Comparison of ENCODE assay signal across 8 mouse cellular contexts in genomic region chr17:28133193-28133592, GRCm38 (mm10). TPM values are rescaled to one million over a fixed set of nuclear protein-coding genes. Genes with fewer than 3 reads are reported as not detected.
DNase-seq lines count a peak whose midpoint lies in the region; ATAC-seq and TF ChIP-seq lines count a peak whose summit lies in the region.

No protein-coding gene starts in this region.

- no peaks in the 10 kb centered on the region for H3K36me3 ChIP-seq in heart, adult 2 months (ENCODE audit: control insufficient read depth, insufficient read depth, low read length)
- H3K36me3 ChIP-seq in liver, embryonic 11.5 days (ENCODE audit: control insufficient read depth, insufficient read depth, low read length): no peaks in the 10 kb centered on the region
- H3K36me3 ChIP-seq in neural tube, embryonic 11.5 days (ENCODE audit: control insufficient read depth, insufficient read depth, low read length): no peaks in the 10 kb centered on the region

- no peaks in the 10 kb centered on the region for H3K9me3 ChIP-seq in liver, embryonic 11.5 days (ENCODE audit: control insufficient read depth, low read length)
- H3K9me3 ChIP-seq in neural tube, embryonic 11.5 days (ENCODE audit: control insufficient read depth, low read length): no peaks in the 10 kb centered on the region

- ATAC-seq in liver, embryonic 11.5 days (replicated peaks; ENCODE audit: low FRiP score): no peak
- no peak for ATAC-seq in neural tube, embryonic 11.5 days (ENCODE audit: insufficient read depth, low FRiP score, low TSS enrichment)

- 5% methylated on average over 14 of the region's 14 CpGs for WGBS in heart, adult 2 months
- WGBS in liver, embryonic 11.5 days: 6% methylated on average over 14 of the region's 14 CpGs
- WGBS in neural tube, embryonic 11.5 days: 8% methylated on average over 14 of the region's 14 CpGs

- intact Hi-C loops in heart, adult 2 months (cut with DNase I): loop anchor here (1.0 kb wide), 1 partner anchor 48 kb away; no protein-coding TSS in a partner anchor
- intact Hi-C loops in heart, postnatal 25 days (cut with DNase I): loop anchor here (1.0 kb wide), 1 partner anchor 48 kb away; no protein-coding TSS in a partner anchor

- peak; percentile 39 to 75 for DNase-seq in heart, adult 2 months
- no peak for DNase-seq in heart, postnatal 25 days (ENCODE audit: low spot score)
- DNase-seq in forelimb bud, embryonic 11.5 days (ENCODE audit: low read depth, low spot score): peak; percentile 72
- peak; percentile 30 to 68 for DNase-seq in kidney, adult 8-10 months
- peak; percentile 62 for DNase-seq in liver, embryonic 11.5 days (ENCODE audit: low spot score)
- peak; percentile 83 for DNase-seq in neural tube, embryonic 11.5 days (ENCODE audit: low spot score)
- peak; percentile 68 for DNase-seq in thymus, postnatal 14 days

- no peak for TF ChIP-seq EP300 in heart, adult 2 months (IDR thresholded peaks at IDR 0.05; ENCODE audit: insufficient read depth, low read depth, low read length)

- H3K79me2 ChIP-seq in heart, adult 2 months (replicated peaks; ENCODE audit: control insufficient read depth, insufficient read depth, low read length): no peaks in the 10 kb centered on the region

- no peak overlapping the region for H3K4me2 ChIP-seq in liver, embryonic 11.5 days
- H3K4me2 ChIP-seq in neural tube, embryonic 11.5 days (ENCODE audit: low read depth): no peak overlapping the region

- TF ChIP-seq POLR2A in heart, adult 2 months (IDR thresholded peaks at IDR 0.05; ENCODE audit: insufficient read depth, low read depth, low read length): no peak
- no peak for TF ChIP-seq POLR2A in bone marrow macrophage, adult 2 months (IDR thresholded peaks at IDR 0.05; ENCODE audit: borderline replicate concordance, low read depth, low read length)

- no peak overlapping the region for H3K9ac ChIP-seq in heart, adult 2 months (ENCODE audit: low read depth, low read length)
- H3K9ac ChIP-seq in liver, embryonic 11.5 days (ENCODE audit: low read depth, low read length): no peak overlapping the region
- no peak overlapping the region for H3K9ac ChIP-seq in neural tube, embryonic 11.5 days (ENCODE audit: low read length)

- H3K4me1 ChIP-seq in heart, adult 2 months (ENCODE audit: control insufficient read depth, insufficient read depth, low read length): no peaks in the 10 kb centered on the region
- H3K4me1 ChIP-seq in bone marrow macrophage, adult 2 months (ENCODE audit: control insufficient read depth, insufficient read depth, low read length): no peaks in the 10 kb centered on the region
- peaks cover 5% of the 10 kb centered on the region for H3K4me1 ChIP-seq in liver, embryonic 11.5 days (replicated peaks; ENCODE audit: control insufficient read depth, insufficient read depth, low read length)
- H3K4me1 ChIP-seq in neural tube, embryonic 11.5 days (ENCODE audit: control insufficient read depth, insufficient read depth, low read length): 0 out of 2 replicates have a peak, but pooled peaks cover 4% of the 10 kb centered on the region

- H3K27me3 ChIP-seq in heart, adult 2 months (ENCODE audit: control insufficient read depth, insufficient read depth, low read length): no peaks in the 10 kb centered on the region
- H3K27me3 ChIP-seq in liver, embryonic 11.5 days (replicated peaks; ENCODE audit: control insufficient read depth, insufficient read depth, low read length): peaks cover 11% of the 10 kb centered on the region
- H3K27me3 ChIP-seq in neural tube, embryonic 11.5 days (ENCODE audit: control insufficient read depth, insufficient read depth, low read length): no peaks in the 10 kb centered on the region

- no peak overlapping the region for H3K4me3 ChIP-seq in heart, adult 2 months
- no peak overlapping the region for H3K4me3 ChIP-seq in bone marrow macrophage, adult 2 months (ENCODE audit: insufficient read depth, low read length)
- H3K4me3 ChIP-seq in liver, embryonic 11.5 days (ENCODE audit: low read depth, low read length): no peak overlapping the region
- H3K4me3 ChIP-seq in neural tube, embryonic 11.5 days (ENCODE audit: low read depth, low read length): no peak overlapping the region

- TF ChIP-seq CTCF in heart, adult 2 months (IDR thresholded peaks at IDR 0.05): no peak; the same call in none of the 2 replicates
- peak; percentile 78 for TF ChIP-seq CTCF in bone marrow macrophage, adult 2 months (IDR thresholded peaks at IDR 0.05; ENCODE audit: low read depth, low read length)

- no peak overlapping the region for H3K27ac ChIP-seq in heart, adult 2 months
- H3K27ac ChIP-seq in bone marrow macrophage, adult 2 months (ENCODE audit: insufficient read depth, low read depth, low read length): no peak overlapping the region
- no peak overlapping the region for H3K27ac ChIP-seq in liver, embryonic 11.5 days (ENCODE audit: low read depth, low read length)
- H3K27ac ChIP-seq in neural tube, embryonic 11.5 days (ENCODE audit: low read depth, low read length): no peak overlapping the region

RNA-seq across cellular contexts. Expression of gene Scube3, which starts 8.7 kb away (rescaled TPM):
- 1 to 10 TPM in 1 of 2 experiments, under 1 TPM in 1; 0.99 to 1.0 TPM for total RNA-seq in heart, adult 2 months (2021)
- 1.3 and 1.6 TPM in 2 replicates for polyA plus RNA-seq in heart, adult 2 months (2012; rRNA removed)
- total RNA-seq in heart, postnatal 25 days (2021): under 1 TPM; 0.53 to 0.73 TPM
- 0.11 TPM in 1 of 2 replicates, not detected in the other for polyA plus RNA-seq in bone marrow macrophage, adult 2 months (2012; ENCODE audit: insufficient read depth, insufficient read length, missing spikeins)
- polyA plus RNA-seq in liver, embryonic 11.5 days (2014; fragmentation: Nextera tagmentation; extraction: Ambion mirVana): 2.6 TPM in 2 replicates
- 8.7 and 9.4 TPM in 2 replicates for polyA plus RNA-seq in neural tube, embryonic 11.5 days (2014; fragmentation: Nextera tagmentation; extraction: Ambion mirVana)

RNA-seq across cellular contexts. Expression of gene Zfp523, which starts 43.7 kb away (rescaled TPM):
- total RNA-seq in heart, adult 2 months (2021): 10 to 100 TPM; 12.4 to 12.5 TPM
- polyA plus RNA-seq in heart, adult 2 months (2012; rRNA removed): 22.9 and 30.8 TPM in 2 replicates
- 10 to 100 TPM; 11.5 to 12.4 TPM for total RNA-seq in heart, postnatal 25 days (2021)
- polyA plus RNA-seq in bone marrow macrophage, adult 2 months (2012; ENCODE audit: insufficient read depth, insufficient read length, missing spikeins): 7.7 and 12.0 TPM in 2 replicates
- polyA plus RNA-seq in liver, embryonic 11.5 days (2014; fragmentation: Nextera tagmentation; extraction: Ambion mirVana): 13.3 and 14.6 TPM in 2 replicates
- polyA plus RNA-seq in neural tube, embryonic 11.5 days (2014; fragmentation: Nextera tagmentation; extraction: Ambion mirVana): 31.1 and 32.5 TPM in 2 replicates

RNA-seq across cellular contexts. Expression of gene Tcp11, which starts 52.8 kb away (rescaled TPM):
- not detected for total RNA-seq in heart, adult 2 months (2021)
- 1.4 and 1.8 TPM in 2 replicates for polyA plus RNA-seq in heart, adult 2 months (2012; rRNA removed)
- not detected for total RNA-seq in heart, postnatal 25 days (2021)
- polyA plus RNA-seq in bone marrow macrophage, adult 2 months (2012; ENCODE audit: insufficient read depth, insufficient read length, missing spikeins): not detected in 2 replicates
- 0.61 and 0.97 TPM in 2 replicates for polyA plus RNA-seq in liver, embryonic 11.5 days (2014; fragmentation: Nextera tagmentation; extraction: Ambion mirVana)
- polyA plus RNA-seq in neural tube, embryonic 11.5 days (2014; fragmentation: Nextera tagmentation; extraction: Ambion mirVana): 0.69 and 0.76 TPM in 2 replicates
